Mouse (Mus musculus): Measurements from ENCODE around the gene Btn2a2. TPM values are rescaled to one million over a fixed set of nuclear protein-coding genes. Genes with fewer than 3 reads are reported as not detected.

Gene Btn2a2
- polyA plus RNA-seq, 1 experiment from 2014 or later: not detected

GRCm38 (mm10) chr13:23433206-23433605 is 55.5 kb downstream of the Btn2a2 start:
- peaks cover 55% of the 10 kb centered on the region for H3K4me1 ChIP-seq (replicated peaks)
- no peak for ATAC-seq (ENCODE audit: insufficient read depth)
- peak overlapping the region; percentile 64 for H3K9ac ChIP-seq
- no peaks in the 10 kb centered on the region for H3K27me3 ChIP-seq
- no peaks in the 10 kb centered on the region for H3K9me3 ChIP-seq (replicated peaks)
- no peaks in the 10 kb centered on the region for H3K36me3 ChIP-seq (replicated peaks)
- WGBS (ENCODE audit: insufficient replicate concordance): 7% methylated on average over 5 of the region's 5 CpGs
- H3K4me3 ChIP-seq (replicated peaks): peak overlapping the region; percentile 65
- H3K27ac ChIP-seq (replicated peaks): peak overlapping the region; percentile 48; the same call in 1 of the 2 replicates
- H3K4me2 ChIP-seq: peak overlapping the region; percentile 83

DNA sequence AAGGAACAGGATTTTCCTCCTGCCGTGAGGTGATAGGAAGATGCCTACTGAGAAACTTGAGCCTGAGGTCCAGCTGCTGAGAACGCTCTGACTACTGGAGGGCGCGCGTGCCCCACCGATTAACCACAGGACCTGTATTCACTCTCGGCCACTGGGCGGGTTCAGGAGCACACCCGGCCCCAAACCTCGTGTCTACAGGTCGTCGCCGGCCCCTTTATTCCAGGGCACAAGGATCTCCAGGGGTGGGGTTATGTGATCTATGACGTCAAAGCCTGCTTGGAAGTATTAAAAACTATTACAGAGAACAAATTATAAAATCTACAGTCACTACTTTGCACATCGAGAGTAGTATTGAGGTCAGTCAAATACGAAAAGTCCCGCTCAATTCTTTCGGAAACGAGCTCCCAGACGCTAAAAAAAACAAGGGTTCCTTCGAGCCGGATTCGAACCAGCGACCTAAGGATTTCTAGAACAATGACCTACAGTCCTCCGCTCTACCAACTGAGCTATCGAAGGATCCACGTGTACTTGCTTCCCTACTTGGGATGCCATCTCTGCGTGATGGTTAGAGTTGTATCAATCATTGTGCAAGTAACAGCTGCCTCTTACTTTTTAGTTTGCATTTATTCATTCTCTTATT is 56.0 kb downstream of the Btn2a2 start:
- WGBS (ENCODE audit: insufficient replicate concordance): under 1% methylated on average over 28 of the region's 28 CpGs
- H3K4me2 ChIP-seq: peak overlapping the region; percentile 83
- peak overlapping the region; percentile 64 for H3K9ac ChIP-seq
- peak; percentile 91 for ATAC-seq (ENCODE audit: insufficient read depth)
- peak overlapping the region; percentile 65 for H3K4me3 ChIP-seq (replicated peaks)
- no peaks in the 10 kb centered on the region for H3K9me3 ChIP-seq (replicated peaks)
- H3K27me3 ChIP-seq: no peaks in the 10 kb centered on the region
- peak overlapping the region; percentile 81 for H3K27ac ChIP-seq (replicated peaks)
- peaks cover 54% of the 10 kb centered on the region for H3K4me1 ChIP-seq (replicated peaks)
- H3K36me3 ChIP-seq (replicated peaks): no peaks in the 10 kb centered on the region

- Histone ChIP-seq H3K4me1 (replicated peaks) (peaks cover 60% of the 10 kb centered on the region), H3K27me3 (no peaks in the 10 kb centered on the region), H3K9ac (peak overlapping the region; percentile 65), H3K4me3 (replicated peaks) (peak overlapping the region; percentile 65), H3K36me3 (replicated peaks) (no peaks in the 10 kb centered on the region), H3K9me3 (replicated peaks) (no peaks in the 10 kb centered on the region), H3K4me2 (peak overlapping the region; percentile 83), H3K27ac (replicated peaks) (peak overlapping the region; percentile 81)
- WGBS (ENCODE audit: insufficient replicate concordance): 0% methylated on average over 15 of the region's 15 CpGs
- peak; percentile 57 for ATAC-seq (ENCODE audit: insufficient read depth)
Measured at GRCm38 (mm10) chr13:23431351-23431771, 57.3 kb downstream of the Btn2a2 start.

- Histone ChIP-seq H3K9ac (peak overlapping the region; percentile 65), H3K4me1 (replicated peaks) (peaks cover 62% of the 10 kb centered on the region), H3K4me2 (peak overlapping the region; percentile 83), H3K4me3 (replicated peaks) (peak overlapping the region; percentile 65), H3K27me3 (no peaks in the 10 kb centered on the region), H3K9me3 (replicated peaks) (no peaks in the 10 kb centered on the region), H3K27ac (replicated peaks) (peak overlapping the region; percentile 81), H3K36me3 (replicated peaks) (no peaks in the 10 kb centered on the region)
- under 1% methylated on average over 17 of the region's 17 CpGs for WGBS (ENCODE audit: insufficient replicate concordance)
- peak; percentile 47 for ATAC-seq (ENCODE audit: insufficient read depth)
Measured at GRCm38 (mm10) chr13:23430734-23431133, 57.9 kb downstream of the Btn2a2 start.

- Histone ChIP-seq H3K9ac (peak overlapping the region; percentile 65; the same call in 1 of the 2 replicates), H3K4me3 (replicated peaks) (peak overlapping the region; percentile 65), H3K36me3 (replicated peaks) (no peaks in the 10 kb centered on the region), H3K4me1 (replicated peaks) (peaks cover 62% of the 10 kb centered on the region), H3K9me3 (replicated peaks) (no peaks in the 10 kb centered on the region), H3K4me2 (peak overlapping the region; percentile 83), H3K27ac (replicated peaks) (no peak overlapping the region), H3K27me3 (no peaks in the 10 kb centered on the region)
- ATAC-seq (ENCODE audit: insufficient read depth): no peak
- 30% methylated on average over 10 of the region's 10 CpGs for WGBS (ENCODE audit: insufficient replicate concordance)
Measured at GRCm38 (mm10) chr13:23429771-23430380, 58.8 kb downstream of the Btn2a2 start.

GRCm38 (mm10) chr13:23428166-23428993 is 60.3 kb downstream of the Btn2a2 start:
- Histone ChIP-seq H3K36me3 (replicated peaks) (no peaks in the 10 kb centered on the region), H3K9ac (no peak overlapping the region), H3K27me3 (no peaks in the 10 kb centered on the region), H3K4me3 (replicated peaks) (no peak overlapping the region), H3K9me3 (replicated peaks) (no peaks in the 10 kb centered on the region), H3K4me2 (no peak overlapping the region), H3K27ac (replicated peaks) (no peak overlapping the region), H3K4me1 (replicated peaks) (peaks cover 63% of the 10 kb centered on the region)
- no peak for ATAC-seq (ENCODE audit: insufficient read depth)
- WGBS (ENCODE audit: insufficient replicate concordance): 48% methylated on average over 16 of the region's 16 CpGs

Small RNAs within 50 kb of the gene (microRNA-seq; reads per million reads assigned to microRNA genes)
- gene Gm44297: not detected
- gene n-TStga1: 6.3 reads per million, percentile 21 among the genes with 10 or more reads in this experiment

Other genes starting within 250 kb of the Btn2a2 start
- not detected in 2 replicates for gene Vmn1r223, start 241.7 kb downstream of the Btn2a2 start, polyA plus RNA-seq (2015; fragmentation: Nextera tagmentation; extraction: Ambion mirVana)
- gene Zfp322a, start 119.6 kb downstream of the Btn2a2 start, polyA plus RNA-seq (2015; fragmentation: Nextera tagmentation; extraction: Ambion mirVana): 11.2 and 12.6 TPM in 2 replicates
- 5.1 and 5.2 TPM in 2 replicates for gene Abt1, start 65.0 kb downstream of the Btn2a2 start, polyA plus RNA-seq (2015; fragmentation: Nextera tagmentation; extraction: Ambion mirVana)
- 1.6 and 2.1 TPM in 2 replicates for gene Btn1a1, start 23.0 kb downstream of the Btn2a2 start, polyA plus RNA-seq (2015; fragmentation: Nextera tagmentation; extraction: Ambion mirVana)
- gene Hist1h4h, start 42.2 kb upstream of the Btn2a2 start, polyA plus RNA-seq (2015; fragmentation: Nextera tagmentation; extraction: Ambion mirVana): 4.6 and 7.0 TPM in 2 replicates
- gene Hist1h2af, start 45.0 kb upstream of the Btn2a2 start, polyA plus RNA-seq (2015; fragmentation: Nextera tagmentation; extraction: Ambion mirVana): 8.3 and 9.7 TPM in 2 replicates
- 9.4 and 11.7 TPM in 2 replicates for gene Hist1h3g, start 46.6 kb upstream of the Btn2a2 start, polyA plus RNA-seq (2015; fragmentation: Nextera tagmentation; extraction: Ambion mirVana)
- gene Hist1h2bh, start 54.5 kb upstream of the Btn2a2 start, polyA plus RNA-seq (2015; fragmentation: Nextera tagmentation; extraction: Ambion mirVana): 1.5 and 1.6 TPM in 2 replicates
- 0.99 and 1.4 TPM in 2 replicates for gene Hist1h3f, start 55.2 kb upstream of the Btn2a2 start, polyA plus RNA-seq (2015; fragmentation: Nextera tagmentation; extraction: Ambion mirVana)
- 1.4 and 2.5 TPM in 2 replicates for gene Hist1h4f, start 62.8 kb upstream of the Btn2a2 start, polyA plus RNA-seq (2015; fragmentation: Nextera tagmentation; extraction: Ambion mirVana)
- gene Hist1h1d, start 64.4 kb upstream of the Btn2a2 start, polyA plus RNA-seq (2015; fragmentation: Nextera tagmentation; extraction: Ambion mirVana): 1.1 TPM in 2 replicates
- gene Hist1h3e, start 73.5 kb upstream of the Btn2a2 start, polyA plus RNA-seq (2015; fragmentation: Nextera tagmentation; extraction: Ambion mirVana): 2.7 and 4.4 TPM in 2 replicates
- 75.0 and 100 TPM in 2 replicates for gene Hist1h2ae, start 82.4 kb upstream of the Btn2a2 start, polyA plus RNA-seq (2015; fragmentation: Nextera tagmentation; extraction: Ambion mirVana)
- 10.0 and 11.6 TPM in 2 replicates for gene Hist1h2bg, start 82.5 kb upstream of the Btn2a2 start, polyA plus RNA-seq (2015; fragmentation: Nextera tagmentation; extraction: Ambion mirVana)
- gene Hist1h2bf, start 85.3 kb upstream of the Btn2a2 start, polyA plus RNA-seq (2015; fragmentation: Nextera tagmentation; extraction: Ambion mirVana): 4.0 and 6.7 TPM in 2 replicates
- 3.6 and 4.1 TPM in 2 replicates for gene Hist1h2ad, start 85.5 kb upstream of the Btn2a2 start, polyA plus RNA-seq (2015; fragmentation: Nextera tagmentation; extraction: Ambion mirVana)
- 6.0 and 7.4 TPM in 2 replicates for gene Hist1h3d, start 86.9 kb upstream of the Btn2a2 start, polyA plus RNA-seq (2015; fragmentation: Nextera tagmentation; extraction: Ambion mirVana)
- 125 and 146 TPM in 2 replicates for gene Hist1h4d, start 92.7 kb upstream of the Btn2a2 start, polyA plus RNA-seq (2015; fragmentation: Nextera tagmentation; extraction: Ambion mirVana)
- gene Hist1h2be, start 132.3 kb upstream of the Btn2a2 start, polyA plus RNA-seq (2015; fragmentation: Nextera tagmentation; extraction: Ambion mirVana): 1.8 and 1.9 TPM in 2 replicates
- gene Hist1h1e, start 133.7 kb upstream of the Btn2a2 start, polyA plus RNA-seq (2015; fragmentation: Nextera tagmentation; extraction: Ambion mirVana): 24.7 and 26.6 TPM in 2 replicates
- gene Hist1h2ac, start 195.1 kb upstream of the Btn2a2 start, polyA plus RNA-seq (2015; fragmentation: Nextera tagmentation; extraction: Ambion mirVana): 1.2 and 1.4 TPM in 2 replicates
- 136 and 151 TPM in 2 replicates for gene Hist1h2bc, start 195.3 kb upstream of the Btn2a2 start, polyA plus RNA-seq (2015; fragmentation: Nextera tagmentation; extraction: Ambion mirVana)
- gene Hist1h1t, start 207.0 kb upstream of the Btn2a2 start, polyA plus RNA-seq (2015; fragmentation: Nextera tagmentation; extraction: Ambion mirVana): 0.17 TPM in 1 of 2 replicates, not detected in the other
- 7.3 and 8.8 TPM in 2 replicates for gene Hist1h4c, start 209.6 kb upstream of the Btn2a2 start, polyA plus RNA-seq (2015; fragmentation: Nextera tagmentation; extraction: Ambion mirVana)
- 13.6 and 16.4 TPM in 2 replicates for gene Hfe, start 222.0 kb upstream of the Btn2a2 start, polyA plus RNA-seq (2015; fragmentation: Nextera tagmentation; extraction: Ambion mirVana)
- 81.0 and 85.5 TPM in 2 replicates for gene Hist1h1c, start 250.0 kb upstream of the Btn2a2 start, polyA plus RNA-seq (2015; fragmentation: Nextera tagmentation; extraction: Ambion mirVana)